Mouse (Mus musculus) hindbrain, embryonic 15.5 days (tissue): Measurements from ENCODE around the gene Prmt7. TPM values are rescaled to one million over a fixed set of nuclear protein-coding genes. Genes with fewer than 3 reads are reported as not detected.
A peak's percentile ranks its signal among the peaks of the same experiment; 100 is the strongest.

Source experiments
- ATAC-seq: fragments of 200-750 bp; cut with Nextera tagmentation; 2 replicates; pipeline ENCODE4 v1.8.0; 2017; ENCODE audit warnings: low read depth, moderate number of reproducible peaks, moderate TSS enrichment; ENCODE audit not compliant: low FRiP score
- H3K27ac ChIP-seq: fragments of 300-500 bp; sonication (generic); replicated peaks from 2 replicates; pipeline ENCODE4 v1.5.1; 2015; ENCODE audit warnings: mild to moderate bottlenecking, inconsistent platforms
- H3K27me3 ChIP-seq: fragments of 300-500 bp; sonication (generic); 2 replicates; pipeline ENCODE4 v1.6.1; 2015; ENCODE audit warnings: control low read depth, inconsistent platforms
- H3K36me3 ChIP-seq: fragments of 300-500 bp; sonication (generic); 2 replicates; pipeline ENCODE4 v1.6.1; 2015; ENCODE audit warnings: control low read depth, inconsistent platforms
- H3K4me1 ChIP-seq: fragments of 300-500 bp; sonication (generic); replicated peaks from 2 replicates; pipeline ENCODE4 v1.6.1; 2015; ENCODE audit warnings: control low read depth, inconsistent platforms
- H3K4me2 ChIP-seq: fragments of 300-500 bp; sonication (generic); 2 replicates; pipeline ENCODE4 v1.6.1; 2015; ENCODE audit warnings: moderate library complexity, mild to moderate bottlenecking, inconsistent platforms
- H3K4me3 ChIP-seq: fragments of 300-500 bp; sonication (generic); 2 replicates; pipeline ENCODE4 v1.5.1; 2015; ENCODE audit warnings: mild to moderate bottlenecking, inconsistent platforms
- H3K9ac ChIP-seq: fragments of 300-500 bp; sonication (generic); 2 replicates; pipeline ENCODE4 v1.6.1; 2015; ENCODE audit warnings: inconsistent platforms
- H3K9me3 ChIP-seq: fragments of 300-500 bp; sonication (generic); 2 replicates; pipeline ENCODE4 v1.6.1; 2016; ENCODE audit warnings: control low read depth, inconsistent platforms
- WGBS: fragments of 180-500 bp; shearing (Covaris S2); methylation state at CpG from one replicate; pipeline ENCODE4 v1.1.7; 2015; 5-methylcytosine and 5-hydroxymethylcytosine counted together
- polyA plus RNA-seq: library from polyadenylated mRNA; unstranded; fragments of >200 nt; fragmentation: Nextera tagmentation; extraction: Ambion mirVana; gene quantifications from 2 replicates; pipeline ENCODE4 v1.2.1, GENCODE M21; 2015

Prmt7 gene
- polyA plus RNA-seq, 1 experiment from 2014 or later = 59.9 TPM

GRCm38 (mm10) chr8:106271378-106271777 lies 60.6 kb downstream of the Prmt7 start:
- no peak overlapping the region for H3K4me2 ChIP-seq
- no peak overlapping the region for H3K9ac ChIP-seq
- H3K27me3 ChIP-seq = no peaks in the 10 kb centered on the region
- no peak overlapping the region for H3K4me3 ChIP-seq
- 59% methylated on average over 4 of the region's 4 CpGs for WGBS
- no peak for ATAC-seq
- H3K27ac ChIP-seq = peak overlapping the region; percentile 67
- peaks cover 39% of the 10 kb centered on the region for H3K4me1 ChIP-seq
- no peaks in the 10 kb centered on the region for H3K36me3 ChIP-seq
- H3K9me3 ChIP-seq = no peaks in the 10 kb centered on the region

- Histone ChIP-seq H3K36me3 (no peaks in the 10 kb centered on the region), H3K4me1 (peaks cover 39% of the 10 kb centered on the region), H3K9me3 (no peaks in the 10 kb centered on the region), H3K27me3 (no peaks in the 10 kb centered on the region), H3K4me3 (no peak overlapping the region), H3K4me2 (no peak overlapping the region), H3K9ac (no peak overlapping the region), H3K27ac (no peak overlapping the region)
- 89% methylated on average over 3 of the region's 3 CpGs for WGBS
- no peak for ATAC-seq
Observed at GRCm38 (mm10) chr8:106273468-106273867, 62.7 kb downstream of the Prmt7 start.

- no peak overlapping the region for H3K9ac ChIP-seq
- peaks cover 8% of the 10 kb centered on the region for H3K4me1 ChIP-seq
- H3K36me3 ChIP-seq = no peaks in the 10 kb centered on the region
- H3K4me2 ChIP-seq = no peak overlapping the region
- no peaks in the 10 kb centered on the region for H3K9me3 ChIP-seq
- ATAC-seq = no peak
- no peaks in the 10 kb centered on the region for H3K27me3 ChIP-seq
- no peak overlapping the region for H3K4me3 ChIP-seq
- 89% methylated on average over 5 of the region's 5 CpGs for WGBS
- no peak overlapping the region for H3K27ac ChIP-seq
Observed at GRCm38 (mm10) chr8:106276709-106277317, 66.1 kb downstream of the Prmt7 start.

GRCm38 (mm10) chr8:106278367-106279042 lies 67.8 kb downstream of the Prmt7 start:
- Histone ChIP-seq H3K27me3 (no peaks in the 10 kb centered on the region), H3K4me3 (no peak overlapping the region), H3K9ac (no peak overlapping the region), H3K4me2 (no peak overlapping the region), H3K9me3 (no peaks in the 10 kb centered on the region), H3K27ac (no peak overlapping the region), H3K36me3 (no peaks in the 10 kb centered on the region), H3K4me1 (no peaks in the 10 kb centered on the region)
- ATAC-seq = no peak
- WGBS = 85% methylated on average over 11 of the region's 11 CpGs

- Histone ChIP-seq H3K9me3 (no peaks in the 10 kb centered on the region), H3K4me2 (no peak overlapping the region), H3K27ac (no peak overlapping the region), H3K4me3 (no peak overlapping the region), H3K27me3 (no peaks in the 10 kb centered on the region), H3K4me1 (no peaks in the 10 kb centered on the region), H3K9ac (no peak overlapping the region), H3K36me3 (0 out of 2 replicates have a peak, but pooled peaks cover 3% of the 10 kb centered on the region)
- ATAC-seq = no peak
- 54% methylated on average over 5 of the region's 5 CpGs for WGBS
Observed at GRCm38 (mm10) chr8:106280154-106280553, 69.4 kb downstream of the Prmt7 start.

GRCm38 (mm10) chr8:106280844-106281243 lies 70.1 kb downstream of the Prmt7 start:
- Histone ChIP-seq H3K4me2 (no peak overlapping the region), H3K4me1 (no peaks in the 10 kb centered on the region), H3K27me3 (no peaks in the 10 kb centered on the region), H3K9ac (no peak overlapping the region), H3K4me3 (no peak overlapping the region), H3K27ac (no peak overlapping the region), H3K9me3 (no peaks in the 10 kb centered on the region), H3K36me3 (0 out of 2 replicates have a peak, but pooled peaks cover 3% of the 10 kb centered on the region)
- ATAC-seq = no peak
- 37% methylated on average over 4 of the region's 4 CpGs for WGBS

GRCm38 (mm10) chr8:106287445-106287844 lies 76.7 kb downstream of the Prmt7 start:
- H3K9me3 ChIP-seq = no peaks in the 10 kb centered on the region

GRCm38 (mm10) chr8:106288732-106289131 lies 78.0 kb downstream of the Prmt7 start:
- no peak overlapping the region for H3K4me3 ChIP-seq
- 0 out of 2 replicates have a peak, but pooled peaks cover 3% of the 10 kb centered on the region for H3K36me3 ChIP-seq
- WGBS = 28% methylated on average over 3 of the region's 3 CpGs
- no peaks in the 10 kb centered on the region for H3K27me3 ChIP-seq
- H3K4me2 ChIP-seq = no peak overlapping the region
- no peak for ATAC-seq
- no peaks in the 10 kb centered on the region for H3K9me3 ChIP-seq
- no peak overlapping the region for H3K9ac ChIP-seq
- no peak overlapping the region for H3K27ac ChIP-seq
- H3K4me1 ChIP-seq = peaks cover 10% of the 10 kb centered on the region; the same call in 1 of the 2 replicates

More at GRCm38 (mm10) chr8:106287445-106287844, 76.7 kb downstream of the Prmt7 start:
- Histone ChIP-seq H3K9ac (no peak overlapping the region), H3K27ac (no peak overlapping the region), H3K27me3 (no peaks in the 10 kb centered on the region), H3K4me2 (no peak overlapping the region), H3K4me1 (peaks cover 6% of the 10 kb centered on the region; the same call in 1 of the 2 replicates), H3K4me3 (no peak overlapping the region), H3K36me3 (0 out of 2 replicates have a peak, but pooled peaks cover 3% of the 10 kb centered on the region)
- WGBS = 16% methylated on average over 2 of the region's 2 CpGs
- ATAC-seq = no peak

GRCm38 (mm10) chr8:106289464-106289863 lies 78.7 kb downstream of the Prmt7 start:
- 64% methylated on average over 7 of the region's 7 CpGs for WGBS

GRCm38 (mm10) chr8:106292484-106293396 lies 82.0 kb downstream of the Prmt7 start:
- no peaks in the 10 kb centered on the region for H3K27me3 ChIP-seq
- no peak overlapping the region for H3K4me2 ChIP-seq
- 61% methylated on average over 20 of the region's 20 CpGs for WGBS
- no peak overlapping the region for H3K27ac ChIP-seq
- peaks cover 10% of the 10 kb centered on the region; the same call in 1 of the 2 replicates for H3K4me1 ChIP-seq
- H3K9me3 ChIP-seq = no peaks in the 10 kb centered on the region
- ATAC-seq = no peak
- no peak overlapping the region for H3K9ac ChIP-seq
- H3K4me3 ChIP-seq = no peak overlapping the region
- H3K36me3 ChIP-seq = no peaks in the 10 kb centered on the region

More at GRCm38 (mm10) chr8:106289464-106289863, 78.7 kb downstream of the Prmt7 start:
- Histone ChIP-seq H3K4me3 (no peak overlapping the region), H3K4me1 (peaks cover 10% of the 10 kb centered on the region; the same call in 1 of the 2 replicates), H3K9ac (no peak overlapping the region), H3K27me3 (no peaks in the 10 kb centered on the region), H3K36me3 (0 out of 2 replicates have a peak, but pooled peaks cover 2% of the 10 kb centered on the region), H3K27ac (no peak overlapping the region), H3K4me2 (no peak overlapping the region), H3K9me3 (no peaks in the 10 kb centered on the region)
- no peak for ATAC-seq

- Histone ChIP-seq H3K36me3 (no peaks in the 10 kb centered on the region), H3K27ac (no peak overlapping the region), H3K9ac (no peak overlapping the region), H3K27me3 (no peaks in the 10 kb centered on the region), H3K4me1 (peaks cover 32% of the 10 kb centered on the region), H3K4me2 (no peak overlapping the region), H3K9me3 (no peaks in the 10 kb centered on the region), H3K4me3 (no peak overlapping the region)
- no peak for ATAC-seq
- WGBS = 70% methylated on average over 5 of the region's 5 CpGs
Observed at GRCm38 (mm10) chr8:106298261-106298660, 87.5 kb downstream of the Prmt7 start.
